9 mouse cellular contexts compared by ENCODE assay signal in the genomic region with DNA sequence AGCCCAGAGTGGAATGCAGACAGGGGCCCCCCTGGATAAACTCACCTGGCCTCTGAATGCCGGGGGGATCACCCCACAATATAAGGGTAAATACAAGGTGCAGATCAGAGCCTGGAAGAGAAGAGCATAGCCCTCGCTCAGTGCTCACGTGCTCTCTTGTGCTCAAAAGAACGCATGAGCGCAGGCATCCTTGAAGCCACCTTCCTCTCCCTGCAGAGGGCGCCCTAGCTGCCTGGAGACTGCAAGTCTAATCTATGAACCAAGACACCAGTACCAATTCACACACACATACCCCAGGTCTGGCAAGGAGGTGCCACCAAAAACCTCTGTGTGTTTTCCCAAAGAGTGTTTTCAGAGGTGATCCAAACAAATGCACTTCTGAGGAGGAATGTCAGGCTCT. TPM values are rescaled to one million over a fixed set of nuclear protein-coding genes. Genes with fewer than 3 reads are reported as not detected.
DNase-seq lines count a peak whose midpoint lies in the region; TF ChIP-seq lines count a peak whose summit lies in the region.
"Had no signal": no experiment of that assay in that cellular context is flagged by ENCODE, and none has a peak within 500 bp of the region (broad histone marks: within the 10 kb centered on the region; RNA-seq: fewer than 3 reads in every experiment).

No protein-coding gene starts in this region.

- TF ChIP-seq CTCF in left cerebral cortex, adult 2 months (IDR thresholded peaks at IDR 0.05), result peak; percentile 52

- DNase-seq in cerebellum, adult 18-20 months, result peak; percentile 41 to 49
- DNase-seq in cerebellum, adult 9-11 months, result no peak
- DNase-seq in left cerebral cortex, adult 2 months (ENCODE audit: extremely low spot score in 1 of 2, low spot score in 2 of 2), result no peak
- no peak for DNase-seq in left cerebral cortex, adult 9 months (ENCODE audit: low spot score in 2 of 2)
- peak; percentile 87 for DNase-seq in ZHBTc4 (ENCODE audit: low read depth, low spot score)
- DNase-seq in lung, postnatal 14 days, result peak; percentile 23
- no peak for DNase-seq in T-cell, adult 2 months (ENCODE audit: low spot score)
- DNase-seq in frontal cortex, postnatal 14 days (ENCODE audit: low spot score in 2 of 2), result no peak

- no peak overlapping the region for H3K27ac ChIP-seq in left cerebral cortex, adult 2 months

- H3K4me3 ChIP-seq in left cerebral cortex, adult 2 months, result no peak overlapping the region

- intact Hi-C loops in left cerebral cortex, adult 2 months (cut with DNase I), result loop anchor here (5.0 kb wide), 1 partner anchor 47 kb away; the partner anchor contains the start of gene Pnpla3

RNA-seq across cellular contexts. Expression of gene Pnpla5, which starts 2.4 kb away (rescaled TPM):
- total RNA-seq in left cerebral cortex, adult 2 months (2021), result not detected
- total RNA-seq: left cerebral cortex, postnatal 14 days had no signal

RNA-seq across cellular contexts. Expression of gene Sult4a1, which starts 15.1 kb away (rescaled TPM):
- 100 to 1,000 TPM; 434 to 449 TPM for total RNA-seq in left cerebral cortex, adult 2 months (2021)

RNA-seq across cellular contexts. Expression of gene Pnpla3, which starts 47.0 kb away (rescaled TPM):
- 10 to 100 TPM; 10.9 to 12.0 TPM for total RNA-seq in left cerebral cortex, adult 2 months (2021)

RNA-seq across cellular contexts. Expression of gene Efcab6, which starts 55.4 kb away (rescaled TPM):
- 10 to 100 TPM; 16.7 to 17.5 TPM for total RNA-seq in left cerebral cortex, adult 2 months (2021)

Comparison
In these comparisons a context has a peak if more than half of its experiments do, and no peak if none do; other contexts are left out.
1. DNase-seq: peak in cerebellum, adult 18-20 months (2 of 2), ZHBTc4 (single experiment) and lung, postnatal 14 days (single experiment); none in cerebellum, adult 9-11 months (single experiment), left cerebral cortex, adult 2 months (0 of 2), left cerebral cortex, adult 9 months (0 of 2), T-cell, adult 2 months (single experiment) and frontal cortex, postnatal 14 days (0 of 2).